ENCODE assay signal across 8 mouse cellular contexts in genomic region chr17:4906504-4906903, GRCm38 (mm10).
DNase-seq lines count a peak whose midpoint lies in the region; ATAC-seq and TF ChIP-seq lines count a peak whose summit lies in the region.
"Had no signal": no experiment of that assay in that cellular context is flagged by ENCODE, and none has a peak within 500 bp of the region (broad histone marks: within the 10 kb centered on the region; RNA-seq: fewer than 3 reads in every experiment).

No protein-coding gene starts in this region.

- DNase-seq in lung, embryonic 14.5 days = peak; percentile 42
- DNase-seq in lung, postnatal 4 days = no peak
- DNase-seq in right cerebral cortex, postnatal 10 days (ENCODE audit: low spot score in 2 of 2) = peak; percentile 26 to 50
- no peak for DNase-seq in layer of hippocampus, postnatal 14 days (ENCODE audit: low spot score in 2 of 2)
- DNase-seq: liver, embryonic 13.5 days had no signal

- H3K27me3 ChIP-seq in lung, embryonic 14.5 days (ENCODE audit: insufficient read depth, low read length) = no peaks in the 10 kb centered on the region
- H3K27me3 ChIP-seq in embryonic facial prominence, embryonic 15.5 days = no peaks in the 10 kb centered on the region
- no peaks in the 10 kb centered on the region for H3K27me3 ChIP-seq in intestine, embryonic 16.5 days (replicated peaks; ENCODE audit: control insufficient read depth, insufficient read depth, low read length)

- H3K36me3 ChIP-seq in lung, embryonic 14.5 days (ENCODE audit: insufficient read depth) = no peaks in the 10 kb centered on the region
- no peaks in the 10 kb centered on the region for H3K36me3 ChIP-seq in embryonic facial prominence, embryonic 15.5 days
- no peaks in the 10 kb centered on the region for H3K36me3 ChIP-seq in intestine, embryonic 16.5 days (ENCODE audit: control insufficient read depth, insufficient read depth, low read length)
- H3K36me3 ChIP-seq: liver, embryonic 13.5 days had no signal

- no peaks in the 10 kb centered on the region for H3K4me1 ChIP-seq in lung, embryonic 14.5 days (ENCODE audit: insufficient read depth)
- 0 out of 2 replicates have a peak, but pooled peaks cover 7% of the 10 kb centered on the region for H3K4me1 ChIP-seq in embryonic facial prominence, embryonic 15.5 days
- H3K4me1 ChIP-seq in intestine, embryonic 16.5 days (ENCODE audit: control insufficient read depth, insufficient read depth, low read length) = 0 out of 2 replicates have a peak, but pooled peaks cover 3% of the 10 kb centered on the region

- no peak for ATAC-seq in lung, embryonic 14.5 days (ENCODE audit: insufficient read depth)
- no peak for ATAC-seq in embryonic facial prominence, embryonic 15.5 days (ENCODE audit: insufficient number of reproducible peaks, low FRiP score, low TSS enrichment, low read depth)
- ATAC-seq in intestine, embryonic 16.5 days = no peak
- no peak for ATAC-seq in erythroblast, adult 5-6 weeks (replicated peaks; ENCODE audit: low FRiP score, poor library complexity, severe bottlenecking)

- H3K4me3 ChIP-seq in lung, embryonic 14.5 days (ENCODE audit: low read depth, low read length) = no peak overlapping the region
- no peak overlapping the region; the same call in 1 of the 2 replicates for H3K4me3 ChIP-seq in embryonic facial prominence, embryonic 15.5 days (replicated peaks)
- no peak overlapping the region for H3K4me3 ChIP-seq in intestine, embryonic 16.5 days (ENCODE audit: low read length)

- no peak overlapping the region; the same call in 1 of the 2 replicates for H3K9ac ChIP-seq in lung, embryonic 14.5 days
- no peak overlapping the region for H3K9ac ChIP-seq in embryonic facial prominence, embryonic 15.5 days
- H3K9ac ChIP-seq in intestine, embryonic 16.5 days (ENCODE audit: low read depth, low read length) = no peak overlapping the region

- 41% methylated on average over 3 of the region's 3 CpGs for WGBS in lung, embryonic 14.5 days
- WGBS in embryonic facial prominence, embryonic 15.5 days = 25% methylated on average over 3 of the region's 3 CpGs
- 39% methylated on average over 3 of the region's 3 CpGs for WGBS in intestine, embryonic 16.5 days

- peak overlapping the region; percentile 99 for H3K27ac ChIP-seq in lung, embryonic 14.5 days (ENCODE audit: low read depth)
- peak overlapping the region; percentile 97 for H3K27ac ChIP-seq in embryonic facial prominence, embryonic 15.5 days (replicated peaks)
- H3K27ac ChIP-seq in intestine, embryonic 16.5 days (ENCODE audit: low read length) = peak overlapping the region; percentile 75

- H3K4me2 ChIP-seq in lung, embryonic 14.5 days = peak overlapping the region; percentile 61
- H3K4me2 ChIP-seq in embryonic facial prominence, embryonic 15.5 days (replicated peaks) = no peak overlapping the region
- no peak overlapping the region for H3K4me2 ChIP-seq in intestine, embryonic 16.5 days (ENCODE audit: low read depth, low read length)

- H3K9me3 ChIP-seq in lung, embryonic 14.5 days (ENCODE audit: low read depth, low read length) = no peaks in the 10 kb centered on the region
- no peaks in the 10 kb centered on the region for H3K9me3 ChIP-seq in embryonic facial prominence, embryonic 15.5 days (replicated peaks)
- H3K9me3 ChIP-seq in intestine, embryonic 16.5 days (ENCODE audit: control insufficient read depth, low read length) = no peaks in the 10 kb centered on the region
- H3K9me3 ChIP-seq: liver, embryonic 13.5 days had no signal

- no peak for TF ChIP-seq CTCF in lung, embryonic 14.5 days (IDR thresholded peaks at IDR 0.05; ENCODE audit: low read depth)

Comparison
In these comparisons a context has a peak if more than half of its experiments do, and no peak if none do; other contexts are left out.
1. DNase-seq: peak in lung, embryonic 14.5 days (single experiment) and right cerebral cortex, postnatal 10 days (2 of 2); none in lung, postnatal 4 days (0 of 2) and layer of hippocampus, postnatal 14 days (0 of 2).
2. Peak in every context shown above with its lines, with median percentiles within 50 percentile points of each other: H3K27ac ChIP-seq.